Mouse (Mus musculus) embryonic facial prominence, embryonic 11.5 days (tissue): ENCODE results near the gene Cd37. TPM values are rescaled to one million over a fixed set of nuclear protein-coding genes. Genes with fewer than 3 reads are reported as not detected.
"Not testable (repeated sequence)": the region's sequence is repeated elsewhere in the genome, so short reads cannot be mapped to it uniquely, and the experiment has no call there.

Experiments
- ATAC-seq: fragments of 200-750 bp; cut with Nextera tagmentation; replicated peaks from 2 replicates; pipeline ENCODE4 v1.8.0; 2017; ENCODE audit warnings: low read depth; ENCODE audit not compliant: insufficient number of reproducible peaks, low FRiP score, low TSS enrichment
- DNase-seq: peaks from one replicate; pipeline ENCODE4 v3.0.0-alpha.2; 2015; ENCODE audit warnings: low spot score
- H3K27ac ChIP-seq: fragments of 300-500 bp; sonication (generic); replicated peaks from 2 replicates; pipeline ENCODE4 v1.5.1; 2014; ENCODE audit warnings: mild to moderate bottlenecking, low read depth, low read length, control low read depth
- H3K27me3 ChIP-seq: fragments of 300-500 bp; sonication (generic); 2 replicates; pipeline ENCODE4 v1.6.1; 2014; ENCODE audit warnings: mild to moderate bottlenecking, low read length, moderate library complexity, mixed read lengths; ENCODE audit not compliant: control insufficient read depth, insufficient read depth
- H3K36me3 ChIP-seq: fragments of 300-500 bp; sonication (generic); replicated peaks from 2 replicates; pipeline ENCODE4 v1.6.1; 2014; ENCODE audit warnings: low read depth, mild to moderate bottlenecking, low read length, moderate library complexity, mixed read lengths; ENCODE audit not compliant: control insufficient read depth, insufficient read depth
- H3K4me1 ChIP-seq: fragments of 300-500 bp; sonication (generic); 2 replicates; pipeline ENCODE4 v1.6.1; 2014; ENCODE audit warnings: low read length, mixed read lengths; ENCODE audit not compliant: control insufficient read depth, insufficient read depth
- H3K4me2 ChIP-seq: fragments of 300-500 bp; sonication (generic); 2 replicates; pipeline ENCODE4 v1.6.1; 2014; ENCODE audit warnings: low read depth, mild to moderate bottlenecking, control low read depth, low read length, moderate library complexity
- H3K4me3 ChIP-seq: fragments of 300-500 bp; sonication (generic); 2 replicates; pipeline ENCODE4 v1.5.1; 2014; ENCODE audit warnings: low read depth, low read length, control low read depth
- H3K9ac ChIP-seq: fragments of 300-500 bp; sonication (generic); replicated peaks from 2 replicates; pipeline ENCODE4 v1.6.1; 2014; ENCODE audit warnings: mild to moderate bottlenecking, control low read depth, low read length
- H3K9me3 ChIP-seq: fragments of 300-500 bp; sonication (generic); replicated peaks from 2 replicates; pipeline ENCODE4 v1.6.1; 2016; ENCODE audit warnings: mild to moderate bottlenecking, low read length, inconsistent platforms, mixed read lengths; ENCODE audit not compliant: control insufficient read depth
- WGBS: fragments of 180-500 bp; shearing (Covaris S2); extraction: QIAGEN DNeasy Blood & Tissue Kit; methylation state at CpG from one replicate; pipeline ENCODE4 v1.1.7; 2014; 5-methylcytosine and 5-hydroxymethylcytosine counted together
- polyA plus RNA-seq: library from polyadenylated mRNA; unstranded; fragments of >200 nt; fragmentation: Nextera tagmentation; extraction: Ambion mirVana; gene quantifications from 2 replicates; pipeline ENCODE4 v1.2.1, GENCODE M21; 2014

Gene Cd37
- polyA plus RNA-seq, 1 experiment from 2014 or later, result 0.86 TPM

- no peak overlapping the region for H3K9ac ChIP-seq
- H3K36me3 ChIP-seq, result no peaks in the 10 kb centered on the region
- ATAC-seq (no peak), DNase-seq (peak; percentile 9)
- no peaks in the 10 kb centered on the region for H3K4me1 ChIP-seq
- WGBS, result 47% methylated on average over 7 of the region's 7 CpGs
- H3K27ac ChIP-seq, result no peak overlapping the region
- no peak overlapping the region for H3K4me2 ChIP-seq
- no peaks in the 10 kb centered on the region for H3K27me3 ChIP-seq
- no peak overlapping the region for H3K4me3 ChIP-seq
- no peaks in the 10 kb centered on the region for H3K9me3 ChIP-seq
Observed at GRCm38 (mm10) chr7:45263006-45263607, 24.2 kb upstream of the Cd37 start.

- H3K36me3 ChIP-seq, result no peaks in the 10 kb centered on the region
- H3K9ac ChIP-seq, result no peak overlapping the region
- H3K27me3 ChIP-seq, result no peaks in the 10 kb centered on the region
- H3K4me3 ChIP-seq, result no peak overlapping the region
- WGBS, result 68% methylated on average over 7 of the region's 7 CpGs
- no peak overlapping the region for H3K27ac ChIP-seq
- H3K4me2 ChIP-seq, result no peak overlapping the region
- no peak for ATAC-seq
- DNase-seq, result no peak
- no peaks in the 10 kb centered on the region for H3K4me1 ChIP-seq
- no peaks in the 10 kb centered on the region for H3K9me3 ChIP-seq
Observed at GRCm38 (mm10) chr7:45262266-45262665, 23.4 kb upstream of the Cd37 start.

GRCm38 (mm10) chr7:45259281-45259680 lies 20.4 kb upstream of the Cd37 start:
- H3K4me3 ChIP-seq, result no peak overlapping the region
- H3K27ac ChIP-seq, result no peak overlapping the region
- no peak for ATAC-seq
- H3K27me3 ChIP-seq, result no peaks in the 10 kb centered on the region
- H3K4me1 ChIP-seq, result no peaks in the 10 kb centered on the region
- no peak overlapping the region for H3K9ac ChIP-seq
- no peaks in the 10 kb centered on the region for H3K9me3 ChIP-seq
- no peak for DNase-seq
- 80% methylated on average over 8 of the region's 8 CpGs for WGBS
- no peaks in the 10 kb centered on the region for H3K36me3 ChIP-seq
- H3K4me2 ChIP-seq, result no peak overlapping the region

GRCm38 (mm10) chr7:45257063-45257840 lies 18.3 kb upstream of the Cd37 start:
- no peak overlapping the region for H3K4me2 ChIP-seq
- ATAC-seq (no peak), DNase-seq (no peak)
- no peaks in the 10 kb centered on the region for H3K36me3 ChIP-seq
- H3K9me3 ChIP-seq, result no peaks in the 10 kb centered on the region
- WGBS, result 65% methylated on average over 11 of the region's 11 CpGs
- H3K4me3 ChIP-seq, result no peak overlapping the region
- H3K27me3 ChIP-seq, result no peaks in the 10 kb centered on the region
- H3K9ac ChIP-seq, result no peak overlapping the region
- H3K4me1 ChIP-seq, result no peaks in the 10 kb centered on the region
- no peak overlapping the region for H3K27ac ChIP-seq

GRCm38 (mm10) chr7:45255822-45256221 lies 16.9 kb upstream of the Cd37 start:
- not testable (repeated sequence) for H3K9me3 ChIP-seq, H3K9ac ChIP-seq, H3K4me1 ChIP-seq, H3K27ac ChIP-seq, DNase-seq, H3K4me2 ChIP-seq, H3K27me3 ChIP-seq, H3K4me3 ChIP-seq, ATAC-seq, H3K36me3 ChIP-seq
- 86% methylated on average over 5 of the region's 7 CpGs for WGBS

GRCm38 (mm10) chr7:45253806-45254205 lies 14.9 kb upstream of the Cd37 start:
- no peaks in the 10 kb centered on the region for H3K4me1 ChIP-seq
- no peaks in the 10 kb centered on the region for H3K36me3 ChIP-seq
- H3K4me3 ChIP-seq, result no peak overlapping the region
- no peak overlapping the region for H3K4me2 ChIP-seq
- H3K9me3 ChIP-seq, result no peaks in the 10 kb centered on the region
- DNase-seq (no peak), ATAC-seq (no peak)
- no peak overlapping the region for H3K27ac ChIP-seq
- H3K9ac ChIP-seq, result no peak overlapping the region
- WGBS, result 84% methylated on average over 8 of the region's 8 CpGs
- H3K27me3 ChIP-seq, result no peaks in the 10 kb centered on the region

- Histone ChIP-seq H3K9ac (no peak overlapping the region), H3K27me3 (no peaks in the 10 kb centered on the region), H3K9me3 (no peaks in the 10 kb centered on the region), H3K4me1 (no peaks in the 10 kb centered on the region), H3K4me2 (no peak overlapping the region), H3K27ac (no peak overlapping the region), H3K4me3 (no peak overlapping the region), H3K36me3 (no peaks in the 10 kb centered on the region)
- WGBS, result 37% methylated on average over 3 of the region's 3 CpGs
- DNase-seq, result no peak
- no peak for ATAC-seq
Observed at GRCm38 (mm10) chr7:45247666-45248065, 8.8 kb upstream of the Cd37 start.

GRCm38 (mm10) chr7:45241389-45241749 lies 2.5 kb upstream of the Cd37 start:
- no peak overlapping the region for H3K4me2 ChIP-seq
- no peaks in the 10 kb centered on the region for H3K36me3 ChIP-seq
- 75% methylated on average over 6 of the region's 6 CpGs for WGBS
- no peak overlapping the region for H3K27ac ChIP-seq
- H3K4me1 ChIP-seq, result no peaks in the 10 kb centered on the region
- no peak overlapping the region for H3K9ac ChIP-seq
- no peaks in the 10 kb centered on the region for H3K9me3 ChIP-seq
- H3K4me3 ChIP-seq, result no peak overlapping the region
- ATAC-seq (no peak), DNase-seq (no peak)
- peaks cover 10% of the 10 kb centered on the region for H3K27me3 ChIP-seq
